Mouse (Mus musculus) hindbrain, embryonic 10.5 days (tissue): ENCODE data around the gene Adam11. TPM values are rescaled to one million over a fixed set of nuclear protein-coding genes. Genes with fewer than 3 reads are reported as not detected.

Source experiments
- DNase-seq: peaks from one replicate; pipeline ENCODE4 v3.0.0-alpha.2; 2017; ENCODE audit warnings: low spot score
- H3K27ac ChIP-seq: fragments of 300-500 bp; sonication (generic); 2 replicates; pipeline ENCODE4 v1.5.1; 2016; ENCODE audit warnings: mild to moderate bottlenecking, moderate library complexity
- H3K27me3 ChIP-seq: fragments of 300-500 bp; sonication (generic); 2 replicates; pipeline ENCODE4 v1.6.1; 2016; ENCODE audit warnings: mild to moderate bottlenecking; ENCODE audit not compliant: poor library complexity, insufficient read depth, severe bottlenecking
- H3K36me3 ChIP-seq: fragments of 300-500 bp; sonication (generic); 2 replicates; pipeline ENCODE4 v1.6.1; 2016; ENCODE audit warnings: mild to moderate bottlenecking, moderate library complexity
- H3K4me1 ChIP-seq: fragments of 300-500 bp; sonication (generic); replicated peaks from 2 replicates; pipeline ENCODE4 v1.6.1; 2016; ENCODE audit warnings: mild to moderate bottlenecking
- H3K4me3 ChIP-seq: fragments of 300-500 bp; sonication (generic); 2 replicates; pipeline ENCODE4 v1.5.1; 2016; ENCODE audit warnings: mild to moderate bottlenecking, moderate library complexity
- H3K9me3 ChIP-seq: fragments of 300-500 bp; sonication (generic); 2 replicates; pipeline ENCODE4 v1.6.1; 2016; ENCODE audit warnings: mild to moderate bottlenecking, moderate library complexity
- WGBS: fragments of 180-500 bp; shearing (Covaris S2); methylation state at CpG from one replicate; pipeline ENCODE4 v1.1.7; 2016; 5-methylcytosine and 5-hydroxymethylcytosine counted together
- polyA plus RNA-seq: library from polyadenylated mRNA; unstranded; fragments of >200 nt; fragmentation: Nextera tagmentation; extraction: Ambion mirVana; gene quantifications from 2 replicates; pipeline ENCODE4 v1.2.1, GENCODE M21; 2016

The Adam11 gene
- polyA plus RNA-seq, 1 experiment from 2014 or later, result 22.6 TPM

DNA sequence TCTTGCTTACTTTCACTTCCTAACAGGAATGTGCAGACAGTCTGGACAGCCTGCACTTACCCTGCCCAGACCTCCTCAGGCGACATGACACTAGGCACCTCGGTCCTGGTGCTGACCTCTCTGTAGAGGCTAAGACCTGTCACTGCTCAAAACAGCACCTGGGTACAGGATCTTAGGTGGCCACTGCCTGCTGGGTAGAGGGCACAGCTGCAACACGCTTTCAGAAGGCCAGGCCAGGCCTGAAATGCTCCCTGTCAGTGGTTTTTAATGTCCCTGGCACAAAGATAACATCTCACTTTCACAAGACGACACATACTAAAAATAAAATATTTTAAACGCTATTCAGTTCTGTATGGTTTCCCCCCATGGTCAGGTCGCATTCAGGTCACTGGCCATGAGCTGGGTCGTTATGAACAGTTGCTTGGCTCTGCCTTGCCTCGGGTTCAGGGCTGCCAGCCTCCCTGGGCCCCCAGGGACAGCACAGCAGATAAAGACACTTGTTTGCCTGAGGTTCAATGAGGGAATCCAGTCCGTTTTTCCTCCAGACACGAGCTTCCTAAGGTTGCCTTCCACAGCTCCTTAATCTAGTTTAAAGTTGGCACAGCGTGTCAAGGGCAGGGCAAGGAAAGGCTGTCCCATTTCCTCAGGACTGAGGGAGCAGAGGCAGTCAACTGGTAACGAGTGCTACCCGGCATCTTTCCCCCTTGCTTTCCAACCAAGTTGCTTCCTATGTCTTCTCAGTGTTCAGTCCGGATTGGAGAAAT, 30.6 kb downstream of the Adam11 start:
- 67% methylated on average over 14 of the region's 14 CpGs for WGBS
- no peak overlapping the region for H3K27ac ChIP-seq
- peaks cover 19% of the 10 kb centered on the region for H3K36me3 ChIP-seq
- no peaks in the 10 kb centered on the region for H3K9me3 ChIP-seq
- H3K4me3 ChIP-seq, result no peak overlapping the region
- peaks cover 9% of the 10 kb centered on the region; the same call in 1 of the 2 replicates for H3K4me1 ChIP-seq
- H3K27me3 ChIP-seq, result no peaks in the 10 kb centered on the region
- no peak for DNase-seq

DNA sequence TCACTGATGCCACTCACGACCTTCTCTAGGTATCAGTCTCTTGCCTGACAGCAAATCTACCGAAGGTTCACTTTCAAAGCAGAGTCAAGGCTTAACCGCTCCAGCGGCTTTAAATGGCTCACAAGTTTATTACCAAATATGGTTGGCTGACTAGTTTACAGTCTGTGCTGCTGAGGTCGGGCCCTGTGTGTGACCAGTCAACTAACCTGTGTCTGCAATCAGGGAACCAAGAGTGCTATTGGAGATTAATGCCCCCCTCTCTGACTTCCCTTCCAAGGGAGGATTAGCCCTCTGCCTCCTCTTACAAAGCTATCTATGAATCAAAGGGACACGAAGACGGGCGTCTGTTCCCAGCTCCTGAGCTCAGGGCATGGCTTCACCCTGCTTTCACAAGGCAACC, 32.9 kb downstream of the Adam11 start:
- DNase-seq, result no peak
- no peak overlapping the region for H3K4me3 ChIP-seq
- peaks cover 9% of the 10 kb centered on the region; the same call in 1 of the 2 replicates for H3K4me1 ChIP-seq
- peaks cover 42% of the 10 kb centered on the region for H3K36me3 ChIP-seq
- no peaks in the 10 kb centered on the region for H3K9me3 ChIP-seq
- no peaks in the 10 kb centered on the region for H3K27me3 ChIP-seq
- H3K27ac ChIP-seq, result no peak overlapping the region
- WGBS, result 74% methylated on average over 8 of the region's 8 CpGs

- H3K27me3 ChIP-seq, result no peaks in the 10 kb centered on the region
- WGBS, result 89% methylated on average over 5 of the region's 5 CpGs
- no peaks in the 10 kb centered on the region for H3K4me1 ChIP-seq
- H3K27ac ChIP-seq, result no peak overlapping the region
- DNase-seq, result no peak
- 0 out of 2 replicates have a peak, but pooled peaks cover 8% of the 10 kb centered on the region for H3K9me3 ChIP-seq
- no peak overlapping the region for H3K4me3 ChIP-seq
- H3K36me3 ChIP-seq, result peaks cover 86% of the 10 kb centered on the region
These were observed 42.2 kb downstream of the Adam11 start for GRCm38 (mm10) chr11:102803453-102803852.

GRCm38 (mm10) chr11:102808246-102808645, 47.0 kb downstream of the Adam11 start:
- 86% methylated on average over 5 of the region's 5 CpGs for WGBS

DNA sequence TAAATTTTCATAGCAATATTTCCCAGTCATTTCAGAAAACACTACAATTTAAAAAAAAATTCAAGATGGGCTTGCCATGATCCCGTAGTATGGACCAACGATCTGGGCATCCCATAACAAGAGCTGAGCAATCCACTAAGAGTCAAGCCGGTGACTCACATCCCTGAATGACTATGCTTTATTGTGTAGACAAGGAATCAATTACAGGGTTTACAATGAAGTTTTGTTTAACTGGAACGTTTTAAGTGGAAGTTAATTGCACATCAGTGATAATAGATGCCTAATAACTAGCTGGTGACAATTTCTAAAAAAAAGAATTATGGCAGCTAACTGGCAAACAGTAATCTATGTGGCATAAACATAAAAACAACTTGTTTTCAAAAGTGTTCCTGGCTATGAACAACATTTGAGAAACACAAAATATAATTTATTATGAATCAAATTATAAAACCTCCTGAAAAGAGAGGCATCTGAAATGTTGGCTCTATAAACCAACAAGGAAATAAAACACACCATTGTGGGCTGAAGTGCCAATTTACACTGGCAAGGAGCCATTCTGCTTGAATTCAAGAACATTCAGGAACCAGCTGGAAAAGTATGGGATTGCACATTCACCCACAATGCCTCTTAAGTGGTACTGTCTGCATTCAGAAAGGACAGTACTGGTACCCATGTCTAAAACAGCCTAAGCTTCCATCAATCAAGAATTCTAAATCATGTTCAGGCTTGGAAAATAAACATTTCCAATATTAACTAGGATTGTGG, 49.7 kb downstream of the Adam11 start:
- 80% methylated on average over 4 of the region's 4 CpGs for WGBS
- Histone ChIP-seq H3K4me3 (no peak overlapping the region), H3K4me1 (peaks cover 14% of the 10 kb centered on the region), H3K36me3 (peaks cover 38% of the 10 kb centered on the region), H3K9me3 (no peaks in the 10 kb centered on the region), H3K27ac (no peak overlapping the region), H3K27me3 (no peaks in the 10 kb centered on the region)
- no peak for DNase-seq

More at GRCm38 (mm10) chr11:102808246-102808645, 47.0 kb downstream of the Adam11 start:
- Histone ChIP-seq H3K4me1 (no peaks in the 10 kb centered on the region), H3K36me3 (peaks cover 60% of the 10 kb centered on the region), H3K27ac (no peak overlapping the region), H3K9me3 (0 out of 2 replicates have a peak, but pooled peaks cover 8% of the 10 kb centered on the region), H3K27me3 (no peaks in the 10 kb centered on the region), H3K4me3 (no peak overlapping the region)
- DNase-seq, result no peak

DNA sequence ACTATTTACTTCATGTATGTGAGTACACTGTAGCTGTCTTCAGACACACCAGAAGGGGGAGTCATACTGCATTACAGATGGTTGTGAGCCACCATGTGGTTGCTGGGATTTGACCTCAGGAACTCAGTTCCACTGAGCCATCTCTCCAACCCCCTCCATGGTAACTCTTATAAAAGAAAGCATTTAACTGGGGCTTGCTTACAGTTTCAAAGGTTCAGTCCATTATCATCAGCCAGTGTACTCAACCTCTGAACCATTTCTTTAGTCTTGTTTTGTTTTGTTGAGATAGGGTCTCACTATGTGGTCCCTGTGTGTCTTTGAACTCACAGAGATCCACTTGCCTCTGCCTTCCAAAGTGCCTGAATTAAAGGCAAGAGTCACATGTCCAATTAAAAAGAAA, 53.6 kb downstream of the Adam11 start:
- peaks cover 22% of the 10 kb centered on the region for H3K36me3 ChIP-seq
- no peak overlapping the region for H3K4me3 ChIP-seq
- H3K9me3 ChIP-seq, result no peaks in the 10 kb centered on the region
- peaks cover 42% of the 10 kb centered on the region for H3K4me1 ChIP-seq
- DNase-seq, result no peak
- no peaks in the 10 kb centered on the region for H3K27me3 ChIP-seq
- H3K27ac ChIP-seq, result no peak overlapping the region

- peak; percentile 67 for DNase-seq
- under 1% methylated on average over 91 of the region's 92 CpGs for WGBS
- Histone ChIP-seq H3K4me1 (peaks cover 45% of the 10 kb centered on the region), H3K27me3 (peaks cover 8% of the 10 kb centered on the region; the same call in 1 of the 2 replicates), H3K9me3 (no peaks in the 10 kb centered on the region), H3K36me3 (0 out of 2 replicates have a peak, but pooled peaks cover 3% of the 10 kb centered on the region), H3K4me3 (peak overlapping the region; percentile 85), H3K27ac (peak overlapping the region; percentile 99)
These were observed 57.1 kb downstream of the Adam11 start for GRCm38 (mm10) chr11:102818121-102819020.

- peak; percentile 80 for DNase-seq
- Histone ChIP-seq H3K4me1 (peaks cover 45% of the 10 kb centered on the region), H3K36me3 (no peaks in the 10 kb centered on the region), H3K4me3 (peak within 1 kb of the TSS; percentile 85), H3K27ac (peak within 1 kb of the TSS; percentile 99), H3K9me3 (no peaks in the 10 kb centered on the region), H3K27me3 (peaks cover 8% of the 10 kb centered on the region; the same call in 1 of the 2 replicates)
- WGBS, result under 1% methylated on average over 76 of the region's 97 CpGs
These were observed 58.0 kb downstream of the Adam11 start, which contains the start of gene Gjc1 for GRCm38 (mm10) chr11:102819021-102819782. Gene Gjc1 (minus strand): TSS chr11:102819700.

DNA sequence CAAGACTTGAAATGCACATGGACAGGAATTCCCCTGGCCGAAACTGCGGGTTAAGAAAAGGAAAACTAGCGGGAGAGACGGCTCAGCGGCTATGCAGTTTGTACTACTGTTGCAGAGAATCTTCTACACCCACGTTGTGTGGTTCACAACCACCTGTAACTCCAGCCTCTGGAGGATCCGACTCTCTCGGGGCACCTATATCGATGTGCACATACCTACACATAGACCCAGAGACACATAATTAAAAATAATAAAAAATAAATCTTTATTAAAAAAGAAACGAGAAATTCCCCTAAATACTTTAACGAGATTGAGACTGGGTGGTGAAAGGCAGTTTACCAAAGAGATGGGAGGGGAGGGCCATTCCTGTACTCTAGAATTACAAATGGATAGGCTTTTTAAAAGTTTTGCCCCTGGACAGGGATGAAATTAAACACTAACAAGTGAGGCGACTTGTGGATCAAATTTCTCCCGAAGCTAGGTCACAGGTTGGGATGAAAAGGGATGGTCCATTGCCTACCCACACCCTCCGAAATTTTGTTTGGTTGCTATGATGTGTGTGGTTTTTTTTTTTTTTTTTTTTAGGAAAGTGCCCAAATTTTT, 58.6 kb downstream of the Adam11 start:
- H3K4me3 ChIP-seq, result peak overlapping the region; percentile 85
- no peaks in the 10 kb centered on the region for H3K9me3 ChIP-seq
- H3K36me3 ChIP-seq, result no peaks in the 10 kb centered on the region
- no peak for DNase-seq
- H3K4me1 ChIP-seq, result peaks cover 40% of the 10 kb centered on the region
- H3K27me3 ChIP-seq, result peaks cover 8% of the 10 kb centered on the region; the same call in 1 of the 2 replicates
- WGBS, result 8% methylated on average over 14 of the region's 14 CpGs
- H3K27ac ChIP-seq, result peak overlapping the region; percentile 99

DNA sequence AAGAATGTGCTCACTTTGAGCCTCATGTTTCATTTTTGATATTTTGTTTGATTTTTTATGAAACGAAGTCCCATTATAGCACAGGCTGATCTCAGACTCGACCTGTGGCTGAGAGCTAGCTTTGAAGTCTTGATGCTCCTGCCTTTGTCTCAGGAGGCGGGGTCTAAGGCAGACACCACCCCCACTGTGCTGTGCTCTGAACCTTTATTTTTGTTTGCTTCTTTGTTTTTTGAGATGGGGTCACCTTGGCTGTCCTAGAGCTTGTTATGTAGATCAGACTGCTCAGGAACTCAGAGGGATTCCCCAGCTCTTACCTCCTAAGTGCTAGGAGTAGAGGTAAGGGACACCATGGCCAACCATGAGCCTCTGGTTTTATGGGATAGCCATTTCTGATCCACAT, 59.2 kb downstream of the Adam11 start:
- DNase-seq, result no peak
- Histone ChIP-seq H3K27me3 (peaks cover 8% of the 10 kb centered on the region; the same call in 1 of the 2 replicates), H3K36me3 (no peaks in the 10 kb centered on the region), H3K9me3 (no peaks in the 10 kb centered on the region), H3K4me1 (peaks cover 35% of the 10 kb centered on the region), H3K27ac (no peak overlapping the region), H3K4me3 (no peak overlapping the region)
- WGBS, result 7% methylated on average over 3 of the region's 3 CpGs

GRCm38 (mm10) chr11:102821231-102821630, 60.0 kb downstream of the Adam11 start:
- 53% methylated on average over 6 of the region's 6 CpGs for WGBS
- no peak overlapping the region for H3K27ac ChIP-seq

More at GRCm38 (mm10) chr11:102821231-102821630, 60.0 kb downstream of the Adam11 start:
- DNase-seq, result no peak
- no peaks in the 10 kb centered on the region for H3K9me3 ChIP-seq
- H3K27me3 ChIP-seq, result peaks cover 8% of the 10 kb centered on the region; the same call in 1 of the 2 replicates
- no peaks in the 10 kb centered on the region for H3K36me3 ChIP-seq
- H3K4me1 ChIP-seq, result peaks cover 28% of the 10 kb centered on the region
- H3K4me3 ChIP-seq, result no peak overlapping the region
